Mouse (Mus musculus) thymus, adult 18-20 months (tissue): ENCODE measurements around the gene Wnt3.

Experiments used
- DNase-seq, 2 experiments: peaks; one replicate each; pipeline ENCODE4 v3.0.0; 2022; ENCODE audit warnings: mixed read lengths in 2 of 2

Gene Wnt3

GRCm38 (mm10) chr11:103772505-103773386 is 1.2 kb upstream of the Wnt3 start:
- DNase-seq: no peak

GRCm38 (mm10) chr11:103774228-103774530 is 229 bp downstream of the Wnt3 start:
- DNase-seq: no peak

GRCm38 (mm10) chr11:103780152-103780551 is 6.2 kb downstream of the Wnt3 start:
- no peak for DNase-seq

- DNase-seq: no peak
Measured at GRCm38 (mm10) chr11:103789951-103790350, 16.0 kb downstream of the Wnt3 start.

GRCm38 (mm10) chr11:103801128-103801527 is 27.2 kb downstream of the Wnt3 start:
- DNase-seq: no peak

- no peak for DNase-seq
Measured at GRCm38 (mm10) chr11:103804126-103804525, 30.2 kb downstream of the Wnt3 start.

GRCm38 (mm10) chr11:103804804-103805203 is 30.9 kb downstream of the Wnt3 start:
- no peak for DNase-seq

GRCm38 (mm10) chr11:103807966-103808365 is 34.0 kb downstream of the Wnt3 start:
- DNase-seq: no peak

GRCm38 (mm10) chr11:103808771-103809610 is 35.0 kb downstream of the Wnt3 start:
- no peak for DNase-seq

GRCm38 (mm10) chr11:103809611-103810598 is 36.0 kb downstream of the Wnt3 start:
- DNase-seq: no peak

GRCm38 (mm10) chr11:103810631-103811030 is 36.7 kb downstream of the Wnt3 start:
- DNase-seq: no peak

- no peak for DNase-seq
Measured at GRCm38 (mm10) chr11:103811246-103811645, 37.3 kb downstream of the Wnt3 start.

- no peak for DNase-seq
Measured at GRCm38 (mm10) chr11:103814808-103815207, 40.9 kb downstream of the Wnt3 start.

GRCm38 (mm10) chr11:103815986-103816385 is 42.0 kb downstream of the Wnt3 start:
- DNase-seq: no peak

- no peak for DNase-seq
Measured at GRCm38 (mm10) chr11:103816719-103817118, 42.8 kb downstream of the Wnt3 start.

GRCm38 (mm10) chr11:103827201-103827600 is 53.3 kb downstream of the Wnt3 start:
- no peak for DNase-seq

- DNase-seq: no peak
Measured at GRCm38 (mm10) chr11:103828866-103829265, 54.9 kb downstream of the Wnt3 start.

GRCm38 (mm10) chr11:103829956-103830355 is 56.0 kb downstream of the Wnt3 start:
- DNase-seq: no peak

- DNase-seq: no peak
Measured at GRCm38 (mm10) chr11:103830476-103830875, 56.5 kb downstream of the Wnt3 start.

- no peak for DNase-seq
Measured at GRCm38 (mm10) chr11:103831766-103832165, 57.8 kb downstream of the Wnt3 start.

- no peak for DNase-seq
Measured at GRCm38 (mm10) chr11:103832331-103832730, 58.4 kb downstream of the Wnt3 start.

GRCm38 (mm10) chr11:103838955-103839354 is 65.0 kb downstream of the Wnt3 start:
- DNase-seq: no peak

GRCm38 (mm10) chr11:103840834-103841233 is 66.9 kb downstream of the Wnt3 start:
- DNase-seq: no peak
